ENCODE assay signal across 31 mouse cellular contexts in the genomic region with DNA sequence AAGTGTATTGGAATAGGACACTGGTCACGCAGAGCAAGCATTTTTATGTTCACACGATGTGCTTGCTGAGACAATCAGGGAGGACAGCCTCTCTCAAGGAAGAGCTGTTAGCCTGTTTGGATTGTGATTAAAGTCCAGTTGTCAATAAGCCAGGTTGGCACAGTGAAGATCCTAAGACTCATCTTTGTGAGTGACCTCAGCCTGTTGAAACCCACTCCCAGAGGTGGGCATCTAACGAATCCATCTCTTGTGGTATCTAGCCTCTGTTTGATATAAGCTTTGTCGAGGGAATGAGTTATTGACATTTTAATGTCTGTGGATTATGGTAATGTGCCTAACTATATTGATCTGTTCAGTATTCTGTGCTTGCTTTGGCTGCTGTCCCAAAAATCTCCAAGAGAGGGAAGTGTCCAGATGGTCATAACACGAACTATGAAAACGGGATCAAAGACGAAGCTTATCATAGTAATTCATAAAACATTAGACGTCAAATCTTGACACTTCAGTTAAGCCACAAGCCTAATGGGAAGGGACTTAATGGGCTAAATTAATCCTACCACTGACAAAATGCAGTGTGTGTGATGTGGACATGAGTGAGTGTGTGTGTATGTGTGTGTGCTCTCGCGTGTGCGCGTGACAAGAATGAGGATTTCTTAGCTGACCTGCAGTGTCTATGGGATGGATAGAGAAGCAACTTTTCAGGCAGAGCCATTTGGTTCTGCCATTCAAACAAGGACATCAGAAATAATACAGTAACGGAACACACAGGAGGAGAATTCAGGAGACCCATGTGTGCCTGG.
DNase-seq lines count a peak whose midpoint lies in the region; ATAC-seq and TF ChIP-seq lines count a peak whose summit lies in the region.
"Had no signal": no experiment of that assay in that cellular context is flagged by ENCODE, and none has a peak within 500 bp of the region (broad histone marks: within the 10 kb centered on the region; RNA-seq: fewer than 3 reads in every experiment).

No protein-coding gene starts in this region.

- 0 out of 2 replicates have a peak, but pooled peaks cover 2% of the 10 kb centered on the region for H3K4me1 ChIP-seq in forebrain, postnatal 0 days (ENCODE audit: insufficient read depth)
- peaks cover 5% of the 10 kb centered on the region for H3K4me1 ChIP-seq in forebrain, embryonic 15.5 days
- H3K4me1 ChIP-seq in midbrain, embryonic 11.5 days (ENCODE audit: control insufficient read depth, insufficient read depth, low read length) = no peaks in the 10 kb centered on the region
- H3K4me1 ChIP-seq in midbrain, embryonic 10.5 days = no peaks in the 10 kb centered on the region
- no peaks in the 10 kb centered on the region for H3K4me1 ChIP-seq in midbrain, embryonic 12.5 days
- H3K4me1 ChIP-seq in midbrain, postnatal 0 days (ENCODE audit: insufficient read depth, low read length) = 0 out of 2 replicates have a peak, but pooled peaks cover 3% of the 10 kb centered on the region
- H3K4me1 ChIP-seq: embryonic facial prominence, embryonic 13.5 days; limb, embryonic 13.5 days; neural tube, embryonic 12.5 days; stomach, embryonic 15.5 days had no signal

- H3K27me3 ChIP-seq in forebrain, postnatal 0 days (ENCODE audit: insufficient read depth, low read length) = no peaks in the 10 kb centered on the region
- no peaks in the 10 kb centered on the region for H3K27me3 ChIP-seq in forebrain, embryonic 15.5 days
- H3K27me3 ChIP-seq in midbrain, embryonic 11.5 days (ENCODE audit: control insufficient read depth, insufficient read depth, low read length) = no peaks in the 10 kb centered on the region
- no peaks in the 10 kb centered on the region for H3K27me3 ChIP-seq in midbrain, embryonic 10.5 days (ENCODE audit: low read depth, poor library complexity, severe bottlenecking)
- no peaks in the 10 kb centered on the region for H3K27me3 ChIP-seq in midbrain, embryonic 12.5 days
- no peaks in the 10 kb centered on the region for H3K27me3 ChIP-seq in midbrain, postnatal 0 days (ENCODE audit: insufficient read depth, low read length)
- H3K27me3 ChIP-seq: CH12.LX; embryonic facial prominence, embryonic 13.5 days; limb, embryonic 13.5 days; neural tube, embryonic 12.5 days; Patski; stomach, embryonic 15.5 days had no signal

- no peak overlapping the region for H3K27ac ChIP-seq in forebrain, postnatal 0 days (ENCODE audit: low read depth, low read length)
- no peak overlapping the region for H3K27ac ChIP-seq in forebrain, embryonic 15.5 days (replicated peaks)
- H3K27ac ChIP-seq in midbrain, embryonic 11.5 days (ENCODE audit: low read depth, low read length) = no peak overlapping the region
- no peak overlapping the region for H3K27ac ChIP-seq in midbrain, embryonic 10.5 days (replicated peaks)
- no peak overlapping the region for H3K27ac ChIP-seq in midbrain, embryonic 12.5 days (replicated peaks)
- no peak overlapping the region for H3K27ac ChIP-seq in midbrain, postnatal 0 days (ENCODE audit: low read depth, low read length)
- H3K27ac ChIP-seq: embryonic facial prominence, embryonic 13.5 days; gastrocnemius, adult 2 months; layer of hippocampus, adult 2 months; limb, embryonic 13.5 days; liver, embryonic 14.5 days; neural tube, embryonic 12.5 days; stomach, embryonic 15.5 days had no signal

- H3K9ac ChIP-seq in forebrain, postnatal 0 days = no peak overlapping the region
- H3K9ac ChIP-seq in forebrain, embryonic 15.5 days (replicated peaks) = no peak overlapping the region
- no peak overlapping the region for H3K9ac ChIP-seq in midbrain, embryonic 11.5 days (ENCODE audit: low read length)
- no peak overlapping the region for H3K9ac ChIP-seq in midbrain, embryonic 12.5 days (replicated peaks)
- H3K9ac ChIP-seq in midbrain, postnatal 0 days (replicated peaks; ENCODE audit: low read length, poor library complexity, severe bottlenecking) = no peak overlapping the region
- H3K9ac ChIP-seq: embryonic facial prominence, embryonic 13.5 days; limb, embryonic 13.5 days; liver, embryonic 14.5 days; lung, embryonic 14.5 days; neural tube, embryonic 12.5 days; stomach, embryonic 15.5 days had no signal

- H3K4me3 ChIP-seq in forebrain, postnatal 0 days (ENCODE audit: low read depth, low read length) = no peak overlapping the region
- no peak overlapping the region for H3K4me3 ChIP-seq in forebrain, embryonic 15.5 days
- H3K4me3 ChIP-seq in midbrain, embryonic 11.5 days (ENCODE audit: low read depth, low read length) = no peak overlapping the region
- no peak overlapping the region for H3K4me3 ChIP-seq in midbrain, embryonic 10.5 days
- H3K4me3 ChIP-seq in midbrain, embryonic 12.5 days = no peak overlapping the region
- no peak overlapping the region for H3K4me3 ChIP-seq in midbrain, postnatal 0 days (ENCODE audit: low read depth, low read length)
- H3K4me3 ChIP-seq: embryonic facial prominence, embryonic 13.5 days; erythroblast, embryonic 14.5 days; gastrocnemius, adult 2 months; layer of hippocampus, adult 2 months; limb, embryonic 13.5 days; neural tube, embryonic 12.5 days; stomach, embryonic 15.5 days had no signal

- 69% methylated on average over 13 of the region's 13 CpGs for WGBS in forebrain, postnatal 0 days
- WGBS in forebrain, embryonic 15.5 days = 84% methylated on average over 13 of the region's 13 CpGs
- WGBS in midbrain, embryonic 11.5 days = 89% methylated on average over 13 of the region's 13 CpGs
- WGBS in midbrain, embryonic 10.5 days = 91% methylated on average over 13 of the region's 13 CpGs
- WGBS in midbrain, embryonic 12.5 days = 81% methylated on average over 13 of the region's 13 CpGs
- WGBS in midbrain, postnatal 0 days = 60% methylated on average over 13 of the region's 13 CpGs

- no peaks in the 10 kb centered on the region for H3K9me3 ChIP-seq in forebrain, postnatal 0 days (ENCODE audit: low read length)
- H3K9me3 ChIP-seq in forebrain, embryonic 15.5 days = no peaks in the 10 kb centered on the region
- H3K9me3 ChIP-seq in midbrain, embryonic 11.5 days (ENCODE audit: control insufficient read depth, low read length) = no peaks in the 10 kb centered on the region
- 0 out of 2 replicates have a peak, but pooled peaks cover 5% of the 10 kb centered on the region for H3K9me3 ChIP-seq in midbrain, embryonic 10.5 days (replicated peaks)
- no peaks in the 10 kb centered on the region for H3K9me3 ChIP-seq in midbrain, embryonic 12.5 days
- H3K9me3 ChIP-seq in midbrain, postnatal 0 days (ENCODE audit: low read length) = no peaks in the 10 kb centered on the region
- H3K9me3 ChIP-seq: embryonic facial prominence, embryonic 13.5 days; limb, embryonic 13.5 days; neural tube, embryonic 12.5 days; stomach, embryonic 15.5 days had no signal

- ATAC-seq in forebrain, postnatal 0 days = no peak
- ATAC-seq in forebrain, embryonic 15.5 days (replicated peaks) = no peak
- ATAC-seq in midbrain, embryonic 11.5 days (ENCODE audit: low FRiP score) = peak; percentile 44
- peak; percentile 41; the same call in 1 of the 2 replicates for ATAC-seq in midbrain, embryonic 12.5 days (ENCODE audit: low FRiP score, low read depth)
- 0 out of 2 replicates have a peak, but pooled peaks have one; percentile 41 for ATAC-seq in midbrain, postnatal 0 days (ENCODE audit: low FRiP score)
- ATAC-seq: intestine, embryonic 16.5 days; Patski had no signal

- no peak for TF ChIP-seq CTCF in forebrain, postnatal 0 days (IDR thresholded peaks at IDR 0.05; ENCODE audit: low read depth)
- TF ChIP-seq CTCF in midbrain, postnatal 0 days (IDR thresholded peaks at IDR 0.05) = no peak

- peak; percentile 7 for DNase-seq in forebrain, postnatal 0 days
- DNase-seq in midbrain, embryonic 11.5 days (ENCODE audit: low spot score, missing footprints) = no peak
- DNase-seq in midbrain, embryonic 10.5 days (ENCODE audit: low spot score) = no peak
- DNase-seq in midbrain, postnatal 0 days (ENCODE audit: low spot score) = peak; percentile 30
- DNase-seq in heart, adult 8-10 months (ENCODE audit: low spot score) = no peak
- DNase-seq: adrenal gland, postnatal 36 days; B cell, adult 2 months; cerebellum, adult 11 months; cerebellum, adult 9-11 months; embryo, embryonic 11 days; gastrocnemius, adult 2 months; kidney, adult 9 months; kidney, postnatal 25 days; layer of hippocampus, postnatal 36 days; lung, embryonic 14.5 days; right cerebral cortex, adult 18-20 months; thymus, postnatal 25 days had no signal

- H3K36me3 ChIP-seq in forebrain, postnatal 0 days (ENCODE audit: insufficient read depth) = no peaks in the 10 kb centered on the region
- no peaks in the 10 kb centered on the region for H3K36me3 ChIP-seq in forebrain, embryonic 15.5 days
- H3K36me3 ChIP-seq in midbrain, embryonic 11.5 days (ENCODE audit: control insufficient read depth, insufficient read depth, low read length) = no peaks in the 10 kb centered on the region
- no peaks in the 10 kb centered on the region for H3K36me3 ChIP-seq in midbrain, embryonic 10.5 days
- H3K36me3 ChIP-seq in midbrain, embryonic 12.5 days = no peaks in the 10 kb centered on the region
- no peaks in the 10 kb centered on the region for H3K36me3 ChIP-seq in midbrain, postnatal 0 days (ENCODE audit: insufficient read depth, low read length)
- H3K36me3 ChIP-seq: embryonic facial prominence, embryonic 13.5 days; G1E; limb, embryonic 13.5 days; neural tube, embryonic 12.5 days; stomach, embryonic 15.5 days had no signal

- H3K4me2 ChIP-seq in forebrain, postnatal 0 days (ENCODE audit: low read depth) = no peak overlapping the region
- no peak overlapping the region for H3K4me2 ChIP-seq in forebrain, embryonic 15.5 days (replicated peaks)
- H3K4me2 ChIP-seq in midbrain, embryonic 11.5 days = no peak overlapping the region
- no peak overlapping the region for H3K4me2 ChIP-seq in midbrain, embryonic 12.5 days (replicated peaks)
- no peak overlapping the region for H3K4me2 ChIP-seq in midbrain, postnatal 0 days (ENCODE audit: low read depth, low read length, poor library complexity, severe bottlenecking)
- H3K4me2 ChIP-seq: embryonic facial prominence, embryonic 13.5 days; heart, embryonic 11.5 days; limb, embryonic 13.5 days; lung, embryonic 14.5 days; neural tube, embryonic 12.5 days; stomach, embryonic 15.5 days had no signal

Comparison
In these comparisons a context has a peak if more than half of its experiments do, and no peak if none do; other contexts are left out.
1. DNase-seq: peak in forebrain, postnatal 0 days (single experiment) and midbrain, postnatal 0 days (single experiment); none in midbrain, embryonic 11.5 days (single experiment), midbrain, embryonic 10.5 days (single experiment) and heart, adult 8-10 months (single experiment).
2. ATAC-seq: peak in midbrain, embryonic 11.5 days (single experiment), midbrain, embryonic 12.5 days (single experiment) and midbrain, postnatal 0 days (single experiment); none in forebrain, postnatal 0 days (single experiment) and forebrain, embryonic 15.5 days (single experiment).